Mouse (Mus musculus) embryonic facial prominence, embryonic 10.5 days (tissue): ENCODE measurements at regions not wholly inside any gene's neighbourhood (a gene's known extent, or its start where the extent isn't known, plus 50 kb on each side); places are given as distances from the start of the nearest gene placed in this dataset.

Experiments used
- DNase-seq: peaks from one replicate; pipeline ENCODE4 v3.0.0-alpha.2; 2017; ENCODE audit warnings: low spot score
- H3K27ac ChIP-seq: fragments of 300-500 bp; sonication (generic); replicated peaks from 2 replicates; pipeline ENCODE4 v1.5.1; 2016; ENCODE audit warnings: mild to moderate bottlenecking
- H3K27me3 ChIP-seq: fragments of 300-500 bp; sonication (generic); replicated peaks from 2 replicates; pipeline ENCODE4 v1.6.1; 2016; ENCODE audit warnings: low read depth, mild to moderate bottlenecking; ENCODE audit not compliant: poor library complexity, severe bottlenecking
- H3K36me3 ChIP-seq: fragments of 300-500 bp; sonication (generic); replicated peaks from 2 replicates; pipeline ENCODE4 v1.6.1; 2016; ENCODE audit warnings: mild to moderate bottlenecking, moderate library complexity
- H3K4me1 ChIP-seq: fragments of 300-500 bp; sonication (generic); 2 replicates; pipeline ENCODE4 v1.6.1; 2016
- H3K4me3 ChIP-seq: fragments of 300-500 bp; sonication (generic); 2 replicates; pipeline ENCODE4 v1.5.1; 2016; ENCODE audit warnings: mild to moderate bottlenecking, moderate library complexity
- H3K9me3 ChIP-seq: fragments of 300-500 bp; sonication (generic); 2 replicates; pipeline ENCODE4 v1.6.1; 2016; ENCODE audit warnings: mild to moderate bottlenecking
- WGBS: fragments of 180-500 bp; shearing (Covaris S2); methylation state at CpG from one replicate; pipeline ENCODE4 v1.1.7; 2016; 5-methylcytosine and 5-hydroxymethylcytosine counted together

GRCm38 (mm10) chr7:134549286-134549919, 121.1 kb upstream of the Dock1 start:
- Histone ChIP-seq H3K27me3 (no peaks in the 10 kb centered on the region), H3K9me3 (no peaks in the 10 kb centered on the region), H3K4me3 (no peak overlapping the region), H3K27ac (no peak overlapping the region), H3K36me3 (no peaks in the 10 kb centered on the region), H3K4me1 (peaks cover 4% of the 10 kb centered on the region; the same call in 1 of the 2 replicates)
- WGBS: 86% methylated on average over 8 of the region's 8 CpGs
- no peak for DNase-seq

- 59% methylated on average over 7 of the region's 7 CpGs for WGBS
- no peaks in the 10 kb centered on the region for H3K36me3 ChIP-seq
- peaks cover 4% of the 10 kb centered on the region; the same call in 1 of the 2 replicates for H3K4me1 ChIP-seq
- no peak overlapping the region for H3K4me3 ChIP-seq
- DNase-seq: no peak
- H3K27ac ChIP-seq: no peak overlapping the region
- H3K9me3 ChIP-seq: no peaks in the 10 kb centered on the region
- H3K27me3 ChIP-seq: no peaks in the 10 kb centered on the region
Measured at GRCm38 (mm10) chr7:134550221-134550809, 120.1 kb upstream of the Dock1 start.

GRCm38 (mm10) chr7:134552051-134552451, 118.4 kb upstream of the Dock1 start:
- Histone ChIP-seq H3K36me3 (no peaks in the 10 kb centered on the region), H3K9me3 (no peaks in the 10 kb centered on the region), H3K27ac (no peak overlapping the region), H3K27me3 (no peaks in the 10 kb centered on the region), H3K4me3 (no peak overlapping the region), H3K4me1 (peaks cover 4% of the 10 kb centered on the region; the same call in 1 of the 2 replicates)
- DNase-seq: no peak
- 84% methylated on average over 6 of the region's 6 CpGs for WGBS

- no peak for DNase-seq
- Histone ChIP-seq H3K27me3 (no peaks in the 10 kb centered on the region), H3K36me3 (no peaks in the 10 kb centered on the region), H3K4me3 (no peak overlapping the region), H3K4me1 (no peaks in the 10 kb centered on the region), H3K27ac (no peak overlapping the region), H3K9me3 (no peaks in the 10 kb centered on the region)
- 73% methylated on average over 4 of the region's 4 CpGs for WGBS
Measured at GRCm38 (mm10) chr7:134556061-134556460, 114.4 kb upstream of the Dock1 start.

- WGBS: 78% methylated on average over 5 of the region's 5 CpGs
- H3K4me1 ChIP-seq: no peaks in the 10 kb centered on the region
- H3K27me3 ChIP-seq: no peaks in the 10 kb centered on the region
- no peak overlapping the region for H3K4me3 ChIP-seq
- no peaks in the 10 kb centered on the region for H3K9me3 ChIP-seq
- no peaks in the 10 kb centered on the region for H3K36me3 ChIP-seq
- H3K27ac ChIP-seq: no peak overlapping the region
- peak; percentile 72 for DNase-seq
Measured at GRCm38 (mm10) chr7:134566322-134566721, 104.1 kb upstream of the Dock1 start.

- Histone ChIP-seq H3K27ac (no peak overlapping the region), H3K4me3 (no peak overlapping the region), H3K4me1 (no peaks in the 10 kb centered on the region), H3K36me3 (no peaks in the 10 kb centered on the region), H3K9me3 (no peaks in the 10 kb centered on the region), H3K27me3 (no peaks in the 10 kb centered on the region)
- no peak for DNase-seq
- 90% methylated on average over 3 of the region's 3 CpGs for WGBS
Measured at GRCm38 (mm10) chr7:134569247-134569646, 101.2 kb upstream of the Dock1 start.

GRCm38 (mm10) chr7:134570176-134570810, 100.2 kb upstream of the Dock1 start:
- Histone ChIP-seq H3K36me3 (no peaks in the 10 kb centered on the region), H3K4me1 (no peaks in the 10 kb centered on the region), H3K27me3 (no peaks in the 10 kb centered on the region), H3K4me3 (no peak overlapping the region), H3K27ac (no peak overlapping the region), H3K9me3 (no peaks in the 10 kb centered on the region)
- no peak for DNase-seq
- 90% methylated on average over 5 of the region's 5 CpGs for WGBS

GRCm38 (mm10) chr7:134581746-134582145, 88.7 kb upstream of the Dock1 start:
- Histone ChIP-seq H3K4me1 (no peaks in the 10 kb centered on the region), H3K4me3 (no peak overlapping the region), H3K9me3 (no peaks in the 10 kb centered on the region), H3K27me3 (no peaks in the 10 kb centered on the region), H3K27ac (no peak overlapping the region), H3K36me3 (no peaks in the 10 kb centered on the region)
- DNase-seq: no peak

- no peaks in the 10 kb centered on the region for H3K4me1 ChIP-seq
- WGBS: 87% methylated on average over 5 of the region's 5 CpGs
Measured at GRCm38 (mm10) chr7:134585478-134585877, 85.0 kb upstream of the Dock1 start.

GRCm38 (mm10) chr7:134586990-134587389, 83.5 kb upstream of the Dock1 start:
- no peaks in the 10 kb centered on the region for H3K27me3 ChIP-seq
- no peak for DNase-seq
- WGBS: 92% methylated on average over 6 of the region's 6 CpGs

More at GRCm38 (mm10) chr7:134585478-134585877, 85.0 kb upstream of the Dock1 start:
- Histone ChIP-seq H3K9me3 (no peaks in the 10 kb centered on the region), H3K36me3 (no peaks in the 10 kb centered on the region), H3K27ac (no peak overlapping the region), H3K4me3 (no peak overlapping the region), H3K27me3 (no peaks in the 10 kb centered on the region)
- no peak for DNase-seq

GRCm38 (mm10) chr7:134607886-134608285, 62.6 kb upstream of the Dock1 start:
- 80% methylated on average over 3 of the region's 3 CpGs for WGBS
- no peak overlapping the region for H3K27ac ChIP-seq
- H3K27me3 ChIP-seq: no peaks in the 10 kb centered on the region
- H3K4me1 ChIP-seq: peaks cover 15% of the 10 kb centered on the region
- no peak for DNase-seq
- H3K36me3 ChIP-seq: no peaks in the 10 kb centered on the region
- no peak overlapping the region for H3K4me3 ChIP-seq
- H3K9me3 ChIP-seq: no peaks in the 10 kb centered on the region

More at GRCm38 (mm10) chr7:134586990-134587389, 83.5 kb upstream of the Dock1 start:
- no peaks in the 10 kb centered on the region for H3K9me3 ChIP-seq
- no peak overlapping the region for H3K27ac ChIP-seq
- no peaks in the 10 kb centered on the region for H3K4me1 ChIP-seq
- no peak overlapping the region for H3K4me3 ChIP-seq
- no peaks in the 10 kb centered on the region for H3K36me3 ChIP-seq

- no peak for DNase-seq
- Histone ChIP-seq H3K36me3 (no peaks in the 10 kb centered on the region), H3K27ac (no peak overlapping the region), H3K27me3 (no peaks in the 10 kb centered on the region), H3K9me3 (no peaks in the 10 kb centered on the region), H3K4me1 (peaks cover 15% of the 10 kb centered on the region), H3K4me3 (no peak overlapping the region)
- 56% methylated on average over 2 of the region's 2 CpGs for WGBS
Measured at GRCm38 (mm10) chr7:134610159-134610558, 60.3 kb upstream of the Dock1 start.

GRCm38 (mm10) chr7:134611371-134611770, 59.1 kb upstream of the Dock1 start:
- Histone ChIP-seq H3K36me3 (no peaks in the 10 kb centered on the region), H3K4me3 (no peak overlapping the region), H3K27ac (no peak overlapping the region), H3K9me3 (no peaks in the 10 kb centered on the region), H3K4me1 (peaks cover 8% of the 10 kb centered on the region), H3K27me3 (no peaks in the 10 kb centered on the region)
- no peak for DNase-seq
- 73% methylated on average over 9 of the region's 9 CpGs for WGBS
